Mouse (Mus musculus): ENCODE measurements around the gene Olfr685. TPM values are rescaled to one million over a fixed set of nuclear protein-coding genes. Genes with fewer than 3 reads are reported as not detected.

Gene Olfr685
- polyA plus RNA-seq (2017; shearing (Covaris generic)), result not detected

GRCm38 (mm10) chr7:105185912-105186311 lies at the start of gene Olfr685:
Gene Olfr685, minus strand, starts transcription at chr7:105186012.
- ATAC-seq, result no peak

- ATAC-seq, result no peak
These were observed 43.6 kb upstream of the Olfr685 start for GRCm38 (mm10) chr7:105229386-105229785.

- no peak for ATAC-seq
These were observed 42.3 kb upstream of the Olfr685 start for GRCm38 (mm10) chr7:105228138-105228537.

- ATAC-seq, result no peak
These were observed 40.9 kb upstream of the Olfr685 start for GRCm38 (mm10) chr7:105226703-105227102.

- no peak for ATAC-seq
These were observed 40.3 kb upstream of the Olfr685 start for GRCm38 (mm10) chr7:105226072-105226471.

- no peak for ATAC-seq
These were observed 32.5 kb upstream of the Olfr685 start for GRCm38 (mm10) chr7:105218281-105218680.

GRCm38 (mm10) chr7:105214761-105215160 lies 28.9 kb upstream of the Olfr685 start:
- no peak for ATAC-seq

GRCm38 (mm10) chr7:105207385-105207784 lies 21.6 kb upstream of the Olfr685 start, which contains the start of gene Olfr686:
Gene Olfr686, minus strand, starts transcription at chr7:105207485.
- ATAC-seq, result no peak

GRCm38 (mm10) chr7:105170773-105171172 lies 15.0 kb downstream of the Olfr685 start:
- no peak for ATAC-seq

GRCm38 (mm10) chr7:105163553-105163952 lies 22.3 kb downstream of the Olfr685 start, which contains the start of gene Olfr684:
Gene Olfr684, minus strand, starts transcription at chr7:105163653.
- ATAC-seq, result no peak

GRCm38 (mm10) chr7:105146912-105147311 lies 38.9 kb downstream of the Olfr685 start, which contains the start of gene Olfr683:
Gene Olfr683, minus strand, starts transcription at chr7:105147012.
- no peak for ATAC-seq

- ATAC-seq, result no peak
These were observed 44.5 kb downstream of the Olfr685 start for GRCm38 (mm10) chr7:105141275-105141674.

Other genes starting within 250 kb of the Olfr685 start
- gene Olfr670, start 223.4 kb downstream of the Olfr685 start, polyA plus RNA-seq (2017; shearing (Covaris generic)), result not detected
- not detected for gene Olfr671, start 206.9 kb downstream of the Olfr685 start, polyA plus RNA-seq (2017; shearing (Covaris generic))
- gene Olfr672, start 184.0 kb downstream of the Olfr685 start, polyA plus RNA-seq (2017; shearing (Covaris generic)), result not detected
- not detected for gene Olfr675, start 157.6 kb downstream of the Olfr685 start, polyA plus RNA-seq (2017; shearing (Covaris generic))
- not detected for gene Olfr676, start 153.3 kb downstream of the Olfr685 start, polyA plus RNA-seq (2017; shearing (Covaris generic))
- gene Olfr677, start 134.6 kb downstream of the Olfr685 start, polyA plus RNA-seq (2017; shearing (Covaris generic)), result not detected
- gene Olfr678, start 121.5 kb downstream of the Olfr685 start, polyA plus RNA-seq (2017; shearing (Covaris generic)), result not detected
- gene Olfr679, start 104.8 kb downstream of the Olfr685 start, polyA plus RNA-seq (2017; shearing (Covaris generic)), result not detected
- not detected for gene Olfr680-ps1, start 93.2 kb downstream of the Olfr685 start, polyA plus RNA-seq (2017; shearing (Covaris generic))
- not detected for gene Olfr681, start 69.2 kb downstream of the Olfr685 start, polyA plus RNA-seq (2017; shearing (Covaris generic))
- gene Olfr683, start 39.0 kb downstream of the Olfr685 start, polyA plus RNA-seq (2017; shearing (Covaris generic)), result not detected
- not detected for gene Olfr684, start 22.4 kb downstream of the Olfr685 start, polyA plus RNA-seq (2017; shearing (Covaris generic))
- gene Olfr686, start 21.5 kb upstream of the Olfr685 start, polyA plus RNA-seq (2017; shearing (Covaris generic)), result not detected
- gene Olfr688, start 102.1 kb upstream of the Olfr685 start, polyA plus RNA-seq (2017; shearing (Covaris generic)), result not detected
- gene Olfr689, start 125.2 kb upstream of the Olfr685 start, polyA plus RNA-seq (2017; shearing (Covaris generic)), result not detected
- not detected for gene Olfr690, start 148.1 kb upstream of the Olfr685 start, polyA plus RNA-seq (2017; shearing (Covaris generic))
- under 1 TPM in 1 of 2 experiments, not detected in 1; 0.28 TPM for gene Olfr691, start 156.3 kb upstream of the Olfr685 start, polyA plus RNA-seq (2017; shearing (Covaris generic))
- gene Olfr692, start 182.2 kb upstream of the Olfr685 start, polyA plus RNA-seq (2017; shearing (Covaris generic)), result not detected
- not detected for gene Gm5901, start 189.0 kb upstream of the Olfr685 start, polyA plus RNA-seq (2017; shearing (Covaris generic))
- 10 to 100 TPM; 14.6 to 15.8 TPM for gene Fam160a2, start 214.0 kb upstream of the Olfr685 start, polyA plus RNA-seq (2017; shearing (Covaris generic))
- not detected for gene Cnga4, start 218.6 kb upstream of the Olfr685 start, polyA plus RNA-seq (2017; shearing (Covaris generic))
- not detected for gene Cckbr, start 239.7 kb upstream of the Olfr685 start, polyA plus RNA-seq (2017; shearing (Covaris generic))